Mouse (Mus musculus): ENCODE data around the gene D930020B18Rik. TPM values are rescaled to one million over a fixed set of nuclear protein-coding genes. Genes with fewer than 3 reads are reported as not detected.

D930020B18Rik gene
- not detected for total RNA-seq (2023)

DNA sequence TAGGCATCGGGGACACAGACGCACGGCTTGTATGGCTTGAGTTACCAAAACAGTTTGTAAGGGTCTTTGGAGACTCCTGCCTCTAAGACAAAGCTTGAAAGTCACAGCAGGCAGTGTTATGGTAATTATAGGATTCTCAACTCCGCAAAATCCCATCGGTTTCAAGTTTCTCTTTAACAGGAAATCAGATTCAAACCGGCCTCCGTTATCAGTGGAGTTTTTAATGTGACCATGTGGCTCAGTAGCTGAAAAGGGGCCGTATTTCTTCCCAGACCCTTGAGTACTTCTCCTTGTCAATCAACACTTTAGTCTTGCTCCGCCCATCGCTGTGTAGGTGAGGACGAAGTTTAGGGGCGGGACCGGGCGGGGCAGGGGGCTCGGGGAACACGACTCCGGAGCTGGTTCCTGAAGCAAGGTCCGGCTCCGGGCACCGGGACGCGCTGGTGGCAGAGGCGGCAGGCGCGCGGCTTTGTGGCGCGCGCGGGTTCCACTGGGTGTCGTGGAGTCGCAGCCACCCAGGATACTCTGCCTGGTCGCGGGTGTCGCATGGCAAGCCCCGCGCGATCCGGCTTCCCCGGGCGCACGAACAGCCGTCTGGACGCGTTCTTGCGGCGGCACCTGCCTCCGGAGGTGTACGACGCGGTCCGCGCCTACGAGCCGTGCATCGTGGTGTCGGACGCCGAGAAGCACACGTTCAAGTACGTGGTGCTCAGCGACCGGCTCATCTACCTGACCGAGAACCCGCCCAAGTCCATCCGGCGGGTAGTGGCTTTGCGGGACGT lies at the start of gene D930020B18Rik:
Gene D930020B18Rik, plus strand, starts transcription at position 317 of the 782 bp plus-strand sequence.

GRCm38 (mm10) chr10:121626186-121626882 lies 15.1 kb upstream of the D930020B18Rik start, which contains the start of gene Xpot:
Gene Xpot (minus strand): TSS chr10:121626332.

GRCm38 (mm10) chr10:121739548-121740505 lies 98.4 kb downstream of the D930020B18Rik start, which contains the start of gene BC048403:
Gene BC048403 (plus strand): TSS chr10:121739937.

Other genes with a start within 250 kb of the D930020B18Rik start
- 46.9 TPM for gene Rassf3, start 165.2 kb upstream of the D930020B18Rik start, total RNA-seq (2023)
- 73.3 TPM for gene Tbk1, start 54.8 kb upstream of the D930020B18Rik start, total RNA-seq (2023)
- gene Xpot, start 15.3 kb upstream of the D930020B18Rik start, total RNA-seq (2023) = 37.4 TPM
- gene BC048403, start 98.3 kb downstream of the D930020B18Rik start, total RNA-seq (2023) = 14.2 TPM

All from CD8-positive naive resting alpha-beta T cell, adult 57 days (primary cell).